Mouse (Mus musculus) urinary bladder, postnatal 14 days (tissue): ENCODE results near the gene Plppr5.

Source experiments
- DNase-seq: peaks from one replicate; pipeline ENCODE4 v3.0.0; 2021; ENCODE audit warnings: low spot score

The Plppr5 gene

DNA sequence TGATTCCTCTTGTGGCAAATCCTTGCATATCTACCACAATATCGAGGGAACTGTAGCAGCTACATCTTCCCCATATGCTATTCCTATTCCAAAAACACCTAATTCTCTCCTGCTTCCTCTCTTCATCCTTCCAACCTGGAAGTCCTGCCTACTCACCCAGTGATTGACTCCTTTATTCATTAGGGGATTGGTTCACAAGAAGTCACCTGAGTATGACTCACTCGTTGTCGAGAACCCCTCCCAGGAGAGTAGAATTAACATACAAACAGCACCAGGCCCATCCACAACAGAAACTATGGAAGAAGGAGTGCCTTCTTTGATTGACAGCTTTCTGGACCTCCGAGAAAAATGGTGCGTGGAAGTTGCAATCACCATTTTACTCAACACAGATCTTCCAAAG lies 121.7 kb downstream of the Plppr5 start:
- no peak for DNase-seq

DNA sequence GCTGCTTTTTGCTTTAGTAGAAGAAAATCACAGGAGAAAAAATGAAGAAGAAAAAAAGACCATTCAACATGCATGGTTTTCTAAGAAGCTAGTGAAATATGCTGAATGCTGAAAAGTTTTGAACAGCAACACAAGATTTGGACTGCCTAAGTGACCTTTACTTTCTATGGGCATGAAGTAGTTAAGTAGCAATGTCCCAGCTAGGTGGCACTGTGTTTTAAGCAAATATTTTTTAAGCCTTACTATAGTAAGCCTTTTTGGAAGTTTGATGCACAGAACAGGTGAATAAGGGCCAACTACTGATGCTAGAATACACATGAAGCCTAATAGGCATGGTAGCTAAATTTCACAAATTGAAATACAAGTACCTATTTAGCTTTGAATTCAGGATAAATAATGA lies 134.2 kb downstream of the Plppr5 start:
- DNase-seq, result no peak

DNA sequence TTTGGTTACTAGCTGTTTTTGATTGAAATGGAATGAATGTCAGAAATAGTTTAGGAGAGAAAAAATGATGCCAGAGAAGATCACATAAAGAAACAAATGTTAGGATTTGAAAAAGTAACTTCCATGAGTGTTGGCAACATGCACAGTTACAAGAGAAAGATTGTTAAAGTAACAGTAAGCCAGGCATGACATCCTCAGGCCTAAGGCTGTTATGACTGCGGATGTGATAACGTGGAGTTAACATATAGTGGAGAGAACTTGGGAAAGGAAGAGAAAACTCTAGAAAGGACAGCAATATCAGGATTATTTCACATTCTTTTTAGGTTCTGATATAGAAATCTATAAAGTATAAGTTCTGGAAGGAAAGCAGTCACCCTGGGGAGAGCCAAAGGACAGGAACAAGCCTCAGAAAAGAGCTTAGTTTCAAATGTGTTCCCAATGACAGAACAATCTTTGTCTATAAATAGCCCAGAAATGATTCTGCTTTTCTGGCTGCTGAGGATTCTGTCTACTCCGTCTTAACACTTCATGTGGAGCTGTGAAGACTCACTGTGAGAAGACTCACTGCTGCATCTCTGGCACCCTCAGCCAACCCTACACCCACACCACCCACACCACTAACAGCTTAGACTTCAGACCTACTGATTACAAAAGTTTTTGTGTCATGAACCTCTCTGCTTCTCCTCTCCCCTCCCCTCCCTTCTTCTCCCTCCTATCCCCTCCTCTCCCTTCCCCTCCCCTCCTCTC lies 142.1 kb downstream of the Plppr5 start:
- no peak for DNase-seq

DNA sequence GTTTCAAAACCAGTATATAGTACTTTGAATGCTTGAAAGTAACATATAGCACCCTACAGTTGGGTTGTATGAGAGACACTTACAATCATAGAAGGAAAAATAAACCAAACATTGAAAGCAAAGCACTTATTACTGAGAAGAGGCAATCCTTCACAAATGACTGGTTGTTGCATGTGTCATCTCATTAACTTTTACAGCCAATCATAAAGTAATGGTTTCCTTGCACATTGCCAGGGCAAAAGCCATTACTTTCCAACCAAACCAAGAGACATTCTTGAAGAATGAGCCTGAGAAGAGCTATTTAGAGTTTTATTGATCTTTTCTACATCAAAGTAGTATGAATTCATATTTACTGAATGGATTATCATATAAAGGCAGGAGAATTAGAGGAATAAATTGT lies 148.8 kb downstream of the Plppr5 start:
- no peak for DNase-seq

DNA sequence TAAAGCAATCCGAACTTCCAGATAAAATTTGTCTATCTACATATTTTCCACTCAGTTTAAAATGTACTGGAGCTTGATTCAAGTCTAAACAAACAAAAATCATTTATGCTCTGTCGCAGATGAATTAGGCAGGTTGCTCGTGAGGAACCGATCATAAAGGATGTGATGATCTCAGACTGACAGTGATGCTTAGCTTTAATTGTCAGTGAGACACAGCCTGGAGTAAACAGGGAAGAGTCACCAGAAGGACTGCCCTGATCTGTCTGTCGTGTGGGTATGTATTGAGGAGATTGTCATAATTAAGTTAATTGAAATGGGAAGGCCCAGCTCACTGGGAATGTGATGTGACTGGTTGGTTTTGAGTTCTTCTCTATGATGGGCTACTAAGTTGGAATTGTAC lies 149.9 kb downstream of the Plppr5 start:
- DNase-seq, result no peak

DNA sequence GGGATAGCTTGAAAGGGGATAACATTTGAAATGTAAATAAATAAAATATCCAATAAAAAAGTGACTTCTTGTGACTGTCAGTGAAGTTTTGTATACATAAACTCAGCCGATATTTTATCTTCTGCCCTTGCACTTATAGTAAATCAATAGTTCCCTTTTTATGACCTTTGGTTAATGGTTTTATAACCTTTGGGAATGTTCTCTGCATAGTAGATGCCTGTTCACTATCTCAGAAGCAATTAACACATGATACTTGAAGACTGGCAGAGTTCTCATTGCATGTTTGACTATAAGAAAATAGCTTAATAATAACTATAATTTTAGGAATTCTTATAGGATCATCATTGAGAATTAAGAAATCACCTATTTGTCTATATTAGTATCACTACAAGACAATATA lies 150.9 kb downstream of the Plppr5 start:
- DNase-seq, result no peak

DNA sequence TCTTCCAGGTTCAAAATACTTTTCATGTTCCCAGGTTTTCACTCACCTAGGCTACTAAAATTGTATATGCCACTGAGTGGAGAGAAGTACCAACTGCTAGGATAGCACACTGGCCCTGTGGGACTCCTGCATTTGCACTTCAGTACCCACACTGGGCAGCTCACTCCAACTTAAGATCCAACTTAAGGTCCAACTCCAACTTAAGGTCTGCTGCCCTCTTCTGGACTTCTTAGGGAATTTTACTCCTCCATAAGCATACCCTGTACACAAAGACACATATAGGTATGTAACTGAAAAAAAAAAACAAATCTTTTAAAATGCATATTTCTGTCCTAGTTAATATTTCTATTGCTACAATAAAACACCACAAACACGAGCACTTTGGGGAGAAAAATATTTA lies 153.5 kb downstream of the Plppr5 start:
- no peak for DNase-seq

DNA sequence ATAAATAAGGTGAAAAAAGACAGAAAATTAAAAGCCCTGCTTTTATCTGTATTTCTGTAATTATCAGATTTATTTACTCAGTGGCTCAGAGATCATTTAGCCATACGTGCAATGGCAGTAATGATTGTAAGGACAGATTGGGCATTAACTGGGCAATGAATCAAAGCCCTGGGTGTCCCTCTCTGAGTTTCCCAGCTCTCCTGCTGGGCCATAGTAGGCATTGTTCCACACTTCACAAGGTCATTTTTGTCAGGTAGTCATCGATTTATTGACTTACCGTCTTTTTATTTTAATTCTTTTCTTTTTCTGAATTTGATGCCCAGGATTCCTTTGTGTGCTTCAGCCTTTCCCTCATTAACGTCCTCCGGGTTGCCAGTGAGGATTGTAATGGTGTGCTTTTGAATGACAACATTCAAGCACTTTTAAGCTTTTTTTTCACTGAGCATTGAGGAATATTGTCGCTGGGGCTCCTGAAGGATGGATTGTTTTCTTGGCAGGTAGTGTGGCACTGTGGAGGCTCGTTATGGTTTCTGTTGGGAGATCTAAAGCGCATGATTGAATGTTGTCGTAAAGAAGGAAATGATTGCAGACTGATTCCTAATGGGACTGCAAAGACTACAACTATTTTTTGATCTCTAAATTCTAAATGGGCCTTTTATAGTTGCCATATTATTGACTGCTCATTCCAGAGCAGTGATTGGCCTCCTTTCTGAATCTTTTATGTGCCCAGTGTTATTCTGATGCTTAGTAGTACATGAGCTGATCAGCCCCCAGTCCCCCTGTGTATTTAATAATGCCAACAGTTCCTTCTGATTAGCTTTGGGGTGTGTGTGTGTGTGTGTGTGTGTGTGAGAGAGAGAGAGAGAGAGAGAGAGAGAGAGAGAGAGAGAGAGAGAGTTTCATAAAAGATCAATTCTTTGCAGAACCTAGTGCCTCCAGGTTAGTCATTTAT lies 154.8 kb downstream of the Plppr5 start:
- DNase-seq, result no peak

DNA sequence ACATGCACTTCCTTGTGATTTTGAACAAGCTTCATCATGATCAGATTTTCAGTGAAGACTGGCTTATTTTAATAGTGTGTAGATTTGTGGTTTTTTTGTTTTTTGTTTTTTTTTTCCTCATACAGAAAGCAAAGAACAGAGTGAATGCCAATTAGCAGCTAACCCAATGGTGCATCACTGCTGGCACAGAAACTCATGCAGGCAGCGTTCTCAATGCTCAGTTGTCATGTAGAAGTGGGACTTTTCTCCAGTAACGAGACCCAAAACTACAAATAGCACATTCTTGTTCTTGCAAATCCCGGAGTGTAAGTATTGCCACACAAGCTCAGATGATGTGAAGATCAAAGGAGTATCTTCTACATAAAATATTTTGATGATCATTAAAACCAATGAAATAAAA lies 156.9 kb downstream of the Plppr5 start:
- no peak for DNase-seq

DNA sequence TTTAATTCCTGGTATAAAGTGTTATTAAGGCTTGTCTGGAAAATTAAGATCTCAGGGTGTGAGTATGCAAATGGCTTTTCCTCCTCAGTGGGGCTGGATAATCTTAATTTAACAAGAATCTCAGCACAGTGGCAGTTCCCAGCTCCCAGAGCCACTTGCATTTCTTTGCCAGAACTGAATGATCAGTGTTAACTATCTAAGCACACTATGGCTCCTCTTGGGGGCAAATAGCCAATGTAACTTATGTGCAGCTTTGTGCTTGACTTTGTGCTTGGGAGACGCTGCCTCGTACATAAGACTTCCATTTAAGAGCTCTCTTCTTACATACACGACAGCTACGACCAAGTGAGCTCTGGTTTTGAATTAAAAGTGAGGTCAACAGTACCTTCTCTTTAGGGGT lies 158.0 kb downstream of the Plppr5 start:
- no peak for DNase-seq
